ENCODE assay signal across 8 mouse cellular contexts in the genomic region with DNA sequence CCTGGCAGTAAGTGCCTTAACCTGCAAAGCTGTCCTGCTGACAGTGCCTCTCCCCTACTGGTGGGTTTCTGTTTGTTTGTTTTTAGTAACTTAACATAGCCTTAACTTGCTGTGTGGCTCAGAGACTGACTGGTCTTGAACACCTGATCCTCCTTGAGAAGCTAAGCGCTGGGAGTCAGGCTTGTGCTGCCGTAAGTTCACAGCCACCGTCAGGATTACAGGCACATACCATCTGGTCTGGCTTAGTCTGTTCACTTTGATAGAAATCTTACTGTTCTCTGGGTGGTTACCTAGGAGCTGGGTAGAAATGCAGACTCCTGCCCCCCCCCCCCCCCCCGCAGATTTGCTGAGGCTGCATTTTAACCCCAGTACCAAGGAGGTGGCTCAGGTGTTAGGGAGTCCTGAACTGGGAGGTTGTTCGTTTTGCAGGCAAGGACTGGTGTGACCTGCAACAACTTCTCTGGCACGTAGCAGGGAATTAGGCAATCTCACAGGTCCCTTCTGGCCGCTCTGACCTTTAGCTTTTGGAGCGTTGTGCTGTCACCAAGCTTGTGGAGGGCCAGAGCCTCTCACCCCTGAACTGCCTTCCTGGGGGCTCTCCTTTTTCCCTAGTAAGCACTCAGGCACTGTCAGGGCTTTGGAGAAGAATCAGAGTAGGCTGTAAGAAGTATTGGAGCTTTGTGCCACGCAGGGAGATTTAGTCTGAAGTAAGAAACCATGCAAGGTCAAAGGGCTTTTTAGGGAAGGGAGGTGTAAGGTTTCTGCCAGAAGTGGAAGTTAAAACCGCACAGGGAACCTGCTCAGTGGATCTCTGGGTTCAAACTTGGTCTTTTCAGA. TPM values are rescaled to one million over a fixed set of nuclear protein-coding genes. Genes with fewer than 3 reads are reported as not detected.
DNase-seq lines count a peak whose midpoint lies in the region; ATAC-seq lines count a peak whose summit lies in the region.

No protein-coding gene starts in this region.

- DNase-seq in gastrocnemius, postnatal 25 days, result peak; percentile 68
- no peak for DNase-seq in gastrocnemius, postnatal 14 days
- DNase-seq in 416B (ENCODE audit: low read depth), result peak; percentile 70
- peak; percentile 11 for DNase-seq in lung, postnatal 10 days
- DNase-seq in frontal cortex, postnatal 10 days (ENCODE audit: low spot score in 2 of 2), result no peak
- DNase-seq in right cerebral cortex, postnatal 4 days, result no peak
- DNase-seq in urinary bladder, postnatal 14 days (ENCODE audit: low spot score), result no peak

- intact Hi-C loops in gastrocnemius, postnatal 14 days (cut with DNase I; ENCODE audit: low total_unique reads), result no loop called here

- peak; percentile 39 for ATAC-seq in common myeloid progenitor, adult 5-6 weeks (replicated peaks; ENCODE audit: low read depth, poor library complexity, severe bottlenecking)

RNA-seq across cellular contexts. Expression of gene Zfp710, which starts 7.8 kb away (rescaled TPM):
- 10 to 100 TPM; 20.8 to 27.9 TPM for total RNA-seq in gastrocnemius, postnatal 25 days (2021)
- 10 to 100 TPM; 14.1 to 15.5 TPM for total RNA-seq in gastrocnemius, postnatal 14 days (2021)
- 17.8 and 20.4 TPM in 2 replicates for total RNA-seq in common myeloid progenitor, adult 5-6 weeks (2017)

Comparison
In these comparisons a context has a peak if more than half of its experiments do, and no peak if none do; other contexts are left out.
1. DNase-seq: peak in gastrocnemius, postnatal 25 days (single experiment), 416B (single experiment) and lung, postnatal 10 days (single experiment); none in gastrocnemius, postnatal 14 days (single experiment), frontal cortex, postnatal 10 days (0 of 2), right cerebral cortex, postnatal 4 days (single experiment) and urinary bladder, postnatal 14 days (single experiment).